Mouse (Mus musculus) embryonic stem cell, embryonic (primary cell): Measurements from ENCODE around the gene Slc4a1.

ENCODE experiments used
- CTCF ChIA-PET, 4 experiments: fragments of 300-600 bp in 2 of 4; fragments of 350-600 bp in 2 of 4; sonication (Branson Sonifier 250); formaldehyde crosslinking; loops; one replicate each; lab custom pipeline; 2022; ENCODE audit warnings: inconsistent platforms in 2 of 4; lab: Charles Lee
- POLR2A ChIA-PET, 4 experiments: fragments of 300-600 bp in 2 of 4; fragments of 350-600 bp in 2 of 4; sonication (Branson Sonifier 250); formaldehyde crosslinking; loops; one replicate each; lab custom pipeline; 2022; ENCODE audit warnings: antibody characterized with exemption in 4 of 4, inconsistent platforms in 1 of 4; lab: Charles Lee

Slc4a1 gene

DNA sequence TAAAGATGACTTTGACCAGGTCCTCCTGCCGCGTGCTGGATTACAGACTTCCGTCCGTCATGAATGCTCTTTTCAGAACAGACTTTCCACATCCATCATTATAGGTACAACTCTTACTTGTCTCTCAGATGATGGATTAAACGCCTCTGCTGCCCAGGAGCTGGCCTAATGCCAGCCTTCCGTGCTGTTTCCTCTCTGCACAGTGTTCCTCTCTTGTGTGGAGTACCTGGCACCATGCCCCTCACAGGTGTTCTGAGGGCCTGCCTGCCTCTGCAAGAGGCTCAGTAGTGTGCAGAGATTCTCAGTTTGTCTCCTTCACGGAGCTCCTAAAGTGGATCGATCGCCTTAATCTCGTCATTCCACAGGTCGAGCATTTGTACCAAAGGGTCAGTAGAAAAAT is 26.8 kb downstream of the Slc4a1 start:
- POLR2A ChIA-PET = interaction anchor here (0.6 to 42.0 kb wide), 37 partner anchors 8 to 1957 kb away, joined by 3 to 1349 read pairs (median 6); partner anchors contain the start of genes Rundc3a (in 3 of the 4), Slc25a39 (in 3 of the 4), Ubtf (in 3 of the 4) and Grn (in 2 of the 4)
- CTCF ChIA-PET = interaction anchor here (0.6 to 2.7 kb wide), 29 partner anchors 8 to 178 kb away, joined by 3 to 19 read pairs (median 5); partner anchors contain the start of genes Grn (in 3 of the 4), Fam171a2 (in 1 of the 4), Rundc3a (in 1 of the 4) and Slc25a39 (in 1 of the 4)

DNA sequence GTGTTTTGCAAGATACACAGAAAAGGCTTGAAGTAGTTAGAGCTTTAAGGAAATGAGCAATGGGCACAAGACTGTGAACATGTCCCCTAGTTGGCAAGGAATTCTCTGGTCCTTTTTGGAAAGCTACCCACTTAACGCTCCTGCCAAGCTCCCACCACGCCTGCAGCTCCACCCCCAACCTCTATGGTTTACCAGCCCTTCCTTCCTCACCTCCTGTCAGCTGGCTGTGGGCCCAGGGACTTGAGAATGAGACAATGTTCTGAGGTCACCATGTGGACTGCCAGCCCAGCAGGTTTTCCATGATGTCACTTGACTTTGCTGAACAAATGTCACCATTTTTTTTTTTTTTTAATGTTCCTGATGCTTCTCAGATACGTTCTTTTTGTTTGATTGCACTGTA is 27.4 kb downstream of the Slc4a1 start:
- ChIA-PET POLR2A (interaction anchor here (0.7 to 42.0 kb wide), 26 partner anchors 7 to 99 kb away, joined by 3 to 1349 read pairs (median 12); partner anchors contain the start of genes Slc25a39 (in 3 of the 4), Ubtf (in 3 of the 4), Grn (in 2 of the 4) and Rundc3a (in 2 of the 4)), CTCF (interaction anchor here in 3 of 4 experiments (0.6 to 2.7 kb wide), 17 partner anchors 9 to 92 kb away, joined by 3 to 10 read pairs (median 5); partner anchors contain the start of genes Grn (in 1 of the 3), Slc25a39 (in 1 of the 3) and Tmub2 (in 1 of the 3))

GRCm38 (mm10) chr11:102337921-102338320 is 28.1 kb downstream of the Slc4a1 start:
- CTCF ChIA-PET = interaction anchor here in 2 of 4 experiments (0.7 to 2.7 kb wide), 9 partner anchors 8 to 89 kb away, joined by 3 to 10 read pairs (median 3); partner anchors contain the start of genes BC030867 (in 1 of the 2) and Slc25a39 (in 1 of the 2)
- POLR2A ChIA-PET = interaction anchor here (0.6 to 42.0 kb wide), 26 partner anchors 7 to 100 kb away, joined by 3 to 1349 read pairs (median 8); partner anchors contain the start of genes Slc25a39 (in 3 of the 4), Ubtf (in 3 of the 4), Grn (in 2 of the 4) and Rundc3a (in 2 of the 4)

DNA sequence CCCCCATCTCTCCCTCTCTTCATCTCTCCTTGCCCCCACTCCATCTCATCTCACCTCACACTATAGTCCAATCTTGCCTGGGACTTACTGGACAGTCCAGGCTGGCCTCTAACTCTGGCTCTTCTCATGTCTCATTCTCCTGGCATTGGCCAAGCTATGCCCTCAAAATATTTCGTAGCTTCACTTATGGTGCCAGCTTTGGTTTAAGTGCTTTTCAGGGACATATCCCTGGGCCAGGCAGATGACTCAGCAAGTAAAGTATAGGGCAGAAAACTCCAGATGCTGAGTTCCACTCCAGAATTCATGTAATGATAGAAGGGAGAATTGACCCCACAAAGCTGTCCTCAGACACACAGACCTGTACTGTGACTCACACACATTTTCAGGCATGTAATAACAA is 29.8 kb downstream of the Slc4a1 start:
- POLR2A ChIA-PET = interaction anchor here (0.6 to 42.0 kb wide), 17 partner anchors 5 to 94 kb away, joined by 3 to 1349 read pairs (median 18); partner anchors contain the start of genes Slc25a39 (in 3 of the 4), Ubtf (in 3 of the 4), Rundc3a (in 2 of the 4) and Grn (in 1 of the 4)
- CTCF ChIA-PET = interaction anchor here in 1 of 4 experiments (0.6 kb wide), 2 partner anchors 74 to 242 kb away, joined by 3 to 8 read pairs; no protein-coding TSS in a partner anchor

GRCm38 (mm10) chr11:102334973-102335700 is 30.9 kb downstream of the Slc4a1 start:
- CTCF ChIA-PET = interaction anchor here in 2 of 4 experiments (0.6 to 1.3 kb wide), 6 partner anchors 13 to 638 kb away, joined by 3 to 5 read pairs (median 3); partner anchors contain the start of gene Ubtf (in 1 of the 2)

GRCm38 (mm10) chr11:102334010-102334409 is 32.0 kb downstream of the Slc4a1 start:
- CTCF ChIA-PET = interaction anchor here (0.6 to 1.1 kb wide), 11 partner anchors 12 to 765 kb away, joined by 3 to 13 read pairs (median 4); no protein-coding TSS in a partner anchor
- POLR2A ChIA-PET = interaction anchor here (0.6 to 42.0 kb wide), 40 partner anchors 8 to 1805 kb away, joined by 3 to 1349 read pairs (median 4); partner anchors contain the start of genes Slc25a39 (in 4 of the 4), Ubtf (in 4 of the 4), Rundc3a (in 2 of the 4) and Grn (in 1 of the 4)

More at GRCm38 (mm10) chr11:102334973-102335700, 30.9 kb downstream of the Slc4a1 start:
- POLR2A ChIA-PET = interaction anchor here (0.5 to 42.0 kb wide), 42 partner anchors 4 to 268 kb away, joined by 3 to 1349 read pairs (median 5); partner anchors contain the start of genes Slc25a39 (in 4 of the 4), Ubtf (in 4 of the 4), Rundc3a (in 2 of the 4) and Grn (in 1 of the 4)

DNA sequence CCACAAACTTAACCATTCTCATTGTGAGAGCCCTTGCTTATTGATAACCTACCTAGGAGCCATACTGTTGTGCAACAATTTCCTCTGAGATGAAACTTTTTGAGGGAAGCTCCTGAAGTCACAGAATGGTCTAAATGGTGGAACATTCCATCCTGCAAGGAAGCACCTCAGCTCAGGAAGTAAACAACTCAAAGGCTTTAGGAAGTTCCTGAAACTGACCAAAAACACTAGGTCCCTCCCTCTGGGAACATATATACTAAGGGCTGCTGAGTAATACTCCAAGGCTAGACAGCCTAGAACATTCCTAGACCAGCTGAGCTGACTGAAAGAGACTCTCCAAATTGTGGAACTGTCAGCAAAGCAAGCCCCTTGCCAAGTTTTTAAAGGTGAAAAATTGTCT is 32.9 kb downstream of the Slc4a1 start:
- ChIA-PET POLR2A (interaction anchor here (0.6 to 42.0 kb wide), 19 partner anchors 8 to 134 kb away, joined by 3 to 1349 read pairs (median 45); partner anchors contain the start of genes Slc25a39 (in 4 of the 4), Ubtf (in 4 of the 4), Rundc3a (in 2 of the 4) and Atxn7l3 (in 1 of the 4)), CTCF (interaction anchor here in 1 of 4 experiments (0.5 kb wide), 1 partner anchor 13 kb away, joined by 4 read pairs; no protein-coding TSS in a partner anchor)

DNA sequence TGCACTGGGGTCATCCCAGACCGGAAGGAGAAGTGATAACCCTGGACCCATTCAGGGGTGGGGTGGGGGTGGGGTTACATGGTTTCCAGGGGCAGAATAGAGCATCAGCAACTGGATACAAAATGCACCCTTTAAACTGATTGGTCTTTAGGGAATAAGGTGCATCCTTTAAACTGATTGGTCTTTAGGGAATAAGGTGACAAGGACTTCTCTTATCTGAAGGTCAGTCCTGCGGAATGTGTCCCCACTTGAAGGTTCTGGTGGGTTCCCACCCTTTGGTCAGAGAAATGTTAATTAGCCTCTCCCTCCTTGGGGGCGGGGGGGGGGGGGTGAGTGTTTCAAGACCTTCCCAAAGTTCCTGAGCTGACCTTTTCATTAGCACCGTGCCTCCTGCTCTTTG is 34.2 kb downstream of the Slc4a1 start:
- ChIA-PET CTCF (interaction anchor here in 2 of 4 experiments (0.6 to 1.0 kb wide), 14 partner anchors 12 to 1922 kb away, joined by 3 to 15 read pairs (median 5); partner anchors contain the start of gene BC030867 (in 1 of the 2)), POLR2A (interaction anchor here (0.6 to 42.0 kb wide), 27 partner anchors 8 to 927 kb away, joined by 3 to 1349 read pairs (median 6); partner anchors contain the start of genes Slc25a39 (in 3 of the 4), Ubtf (in 3 of the 4), Rundc3a (in 2 of the 4) and BC030867 (in 1 of the 4))

GRCm38 (mm10) chr11:102330039-102330438 is 36.0 kb downstream of the Slc4a1 start:
- ChIA-PET POLR2A (interaction anchor here (0.7 to 42.0 kb wide), 41 partner anchors 8 to 1070 kb away, joined by 3 to 1349 read pairs (median 12); partner anchors contain the start of genes Ubtf (in 4 of the 4), Slc25a39 (in 3 of the 4), Grn (in 2 of the 4) and Rundc3a (in 2 of the 4)), CTCF (interaction anchor here in 3 of 4 experiments (0.7 to 2.7 kb wide), 10 partner anchors 9 to 248 kb away, joined by 3 to 22 read pairs (median 7); no protein-coding TSS in a partner anchor)

DNA sequence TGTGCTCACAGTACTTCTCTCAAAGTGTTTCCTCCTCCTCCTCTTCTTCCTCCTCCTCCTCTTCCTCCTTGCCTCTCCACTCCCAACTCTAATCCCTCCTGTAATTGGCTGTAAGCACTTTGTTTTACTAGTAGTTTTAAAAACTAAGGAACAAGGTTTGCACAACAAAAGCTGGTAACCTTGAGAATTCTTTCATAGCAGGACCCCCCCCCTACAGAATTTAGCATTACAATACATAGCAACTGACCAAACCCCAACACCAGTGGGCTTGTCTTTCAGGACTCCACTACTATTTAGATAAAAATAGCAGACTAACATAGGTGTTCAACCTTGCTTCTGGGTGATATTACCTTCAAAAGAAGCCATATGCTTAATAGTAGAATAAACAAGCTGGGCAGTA is 36.5 kb downstream of the Slc4a1 start:
- CTCF ChIA-PET = interaction anchor here (0.5 to 2.7 kb wide), 14 partner anchors 9 to 247 kb away, joined by 3 to 22 read pairs (median 4); partner anchors contain the start of gene Ubtf (in 1 of the 4)
- POLR2A ChIA-PET = interaction anchor here (0.5 to 42.0 kb wide), 54 partner anchors 9 to 1070 kb away, joined by 3 to 1349 read pairs (median 6); partner anchors contain the start of genes Ubtf (in 4 of the 4), Slc25a39 (in 3 of the 4), Atxn7l3 (in 2 of the 4) and Grn (in 2 of the 4)

- ChIA-PET CTCF (interaction anchor here (0.6 to 2.4 kb wide), 24 partner anchors 9 to 865 kb away, joined by 3 to 14 read pairs (median 4); partner anchors contain the start of gene Ubtf (in 1 of the 4)), POLR2A (interaction anchor here (0.5 to 42.0 kb wide), 48 partner anchors 7 to 1616 kb away, joined by 3 to 1349 read pairs (median 5); partner anchors contain the start of genes Ubtf (in 4 of the 4), Slc25a39 (in 3 of the 4), Grn (in 2 of the 4) and Rundc3a (in 2 of the 4))
Measured at GRCm38 (mm10) chr11:102327839-102328238, 38.2 kb downstream of the Slc4a1 start.

DNA sequence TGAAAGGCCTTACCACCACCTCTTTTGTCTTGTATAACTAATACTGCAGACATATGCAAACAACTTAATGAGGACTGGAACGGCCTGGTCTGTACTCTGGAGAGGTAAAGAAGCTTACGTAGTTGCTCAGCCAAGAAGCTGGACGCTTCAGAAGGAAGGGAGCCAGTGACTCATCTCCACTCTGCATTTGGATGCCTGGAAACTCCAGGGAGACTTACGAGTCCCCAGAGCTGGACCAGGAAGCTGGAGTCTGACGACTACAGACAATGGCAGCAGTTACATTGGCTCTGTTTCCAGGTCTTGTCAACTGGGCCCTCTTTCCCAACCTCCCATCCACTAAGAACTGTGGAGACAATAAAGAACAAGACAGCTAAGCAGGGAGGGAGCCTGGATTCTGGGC is 38.8 kb downstream of the Slc4a1 start:
- POLR2A ChIA-PET = interaction anchor here (0.6 to 42.0 kb wide), 46 partner anchors 8 to 1617 kb away, joined by 3 to 1349 read pairs (median 5); partner anchors contain the start of genes Ubtf (in 4 of the 4), Slc25a39 (in 3 of the 4), Grn (in 2 of the 4) and Rundc3a (in 2 of the 4)
- CTCF ChIA-PET = interaction anchor here (0.5 to 2.2 kb wide), 20 partner anchors 8 to 352 kb away, joined by 3 to 9 read pairs (median 4); partner anchors contain the start of gene Ubtf (in 1 of the 4)

GRCm38 (mm10) chr11:102323516-102323915 is 42.5 kb downstream of the Slc4a1 start:
- ChIA-PET POLR2A (interaction anchor here (0.6 to 42.0 kb wide), 15 partner anchors 3 to 189 kb away, joined by 3 to 1349 read pairs (median 33); partner anchors contain the start of genes Slc25a39 (in 4 of the 4), Rundc3a (in 2 of the 4) and Ubtf (in 1 of the 4)), CTCF (interaction anchor here in 3 of 4 experiments (0.6 to 1.0 kb wide), 5 partner anchors 11 to 1196 kb away, joined by 3 to 4 read pairs (median 3); no protein-coding TSS in a partner anchor)

DNA sequence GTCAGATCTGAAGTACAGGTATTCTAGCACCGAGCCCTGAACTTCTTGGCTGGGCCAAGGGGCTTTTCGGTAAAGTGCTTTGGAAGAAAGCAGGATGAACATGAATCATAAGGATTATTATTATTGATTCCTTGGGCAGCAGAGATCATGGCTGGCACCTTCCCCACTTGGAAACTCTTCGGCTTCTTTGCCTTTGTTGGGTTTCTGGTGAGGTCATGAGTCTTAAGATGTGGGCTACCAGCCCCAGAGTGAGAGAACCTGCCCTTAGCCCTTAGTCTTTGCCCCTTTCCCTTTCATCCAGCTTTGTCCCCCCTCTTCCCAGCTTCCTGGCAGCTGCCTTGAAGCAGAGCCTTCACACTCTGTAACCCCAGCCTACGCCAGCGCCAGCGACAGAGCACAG is 44.1 kb downstream of the Slc4a1 start:
- ChIA-PET POLR2A (interaction anchor here (0.8 to 42.0 kb wide), 24 partner anchors 5 to 123 kb away, joined by 3 to 1349 read pairs (median 28); partner anchors contain the start of genes Slc25a39 (in 4 of the 4), Grn (in 2 of the 4), Rundc3a (in 2 of the 4) and BC030867 (in 1 of the 4)), CTCF (interaction anchor here in 1 of 4 experiments (0.6 kb wide), 1 partner anchor 13 kb away, joined by 4 read pairs; no protein-coding TSS in a partner anchor)

DNA sequence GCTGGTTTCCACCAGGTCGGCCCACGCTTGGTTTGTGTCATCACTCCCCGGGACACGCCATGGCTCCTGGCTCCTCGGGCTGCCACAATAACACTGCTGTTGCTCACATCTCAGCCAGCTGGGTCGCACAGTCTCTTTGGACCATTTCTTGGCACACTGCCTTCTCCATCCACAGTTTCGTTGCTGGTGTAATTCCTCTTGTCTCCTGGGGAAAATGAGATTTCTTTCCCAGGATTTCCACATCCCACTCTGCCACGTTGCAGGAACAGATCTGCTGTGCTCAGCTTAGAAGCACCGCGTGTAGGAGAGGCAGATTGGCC is 45.4 kb downstream of the Slc4a1 start:
- POLR2A ChIA-PET = interaction anchor here (0.6 to 42.0 kb wide), 54 partner anchors 6 to 380 kb away, joined by 3 to 1349 read pairs (median 4); partner anchors contain the start of genes Grn (in 4 of the 4), Slc25a39 (in 4 of the 4), Rundc3a (in 3 of the 4) and Tmub2 (in 3 of the 4)
- CTCF ChIA-PET = interaction anchor here in 3 of 4 experiments (0.6 to 3.3 kb wide), 13 partner anchors 9 to 127 kb away, joined by 3 to 12 read pairs (median 3); partner anchors contain the start of gene Fam171a2 (in 1 of the 3)
